Mouse (Mus musculus): ENCODE measurements at regions not wholly inside any gene's neighbourhood (a gene's known extent, or its start where the extent isn't known, plus 50 kb on each side); places are given as distances from the start of the nearest gene placed in this dataset.

- TF ChIP-seq CTCF (conservative IDR thresholded peaks at IDR 0.05; ENCODE audit: insufficient read depth, insufficient read length, low read depth, low read length) (no peak), POLR2A (IDR thresholded peaks at IDR 0.05; ENCODE audit: low read depth, low read length) (no peak)
Observed at GRCm38 (mm10) chr1:90497568-90497967, 105.2 kb upstream of the Cops8 start.

Measured in kidney, adult 2 months (tissue).